Mouse (Mus musculus): ENCODE results near the gene Lrp11. TPM values are rescaled to one million over a fixed set of nuclear protein-coding genes. Genes with fewer than 3 reads are reported as not detected.
"Not testable (repeated sequence)": the region's sequence is repeated elsewhere in the genome, so short reads cannot be mapped to it uniquely, and the experiment has no call there.

Lrp11 gene
- polyA plus RNA-seq, 1 experiment from 2014 or later: 17.7 TPM

DNA sequence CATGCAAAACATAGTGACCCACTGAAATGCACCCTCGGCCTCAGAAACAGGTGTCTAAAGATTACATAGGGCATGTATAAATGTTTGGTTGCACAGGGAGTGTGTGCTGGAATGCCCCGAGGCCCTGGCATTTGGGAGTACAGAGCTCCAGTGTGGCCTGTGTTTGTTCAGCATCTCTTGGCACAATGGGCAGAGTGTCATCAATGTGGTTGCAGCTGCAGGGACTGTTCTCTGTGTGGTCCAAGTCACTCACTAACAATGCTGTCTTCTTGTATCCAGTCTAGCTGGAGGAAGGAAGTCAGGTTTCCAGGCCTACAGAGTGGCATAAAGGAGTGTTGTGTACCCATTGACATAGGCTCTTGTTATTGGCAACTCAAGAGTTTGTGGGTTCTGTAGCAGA is 15.6 kb downstream of the Lrp11 start:
- Histone ChIP-seq H3K4me1 (no peaks in the 10 kb centered on the region), H3K4me2 (replicated peaks) (no peak overlapping the region), H3K27ac (no peak overlapping the region), H3K4me3 (no peak overlapping the region), H3K36me3 (peaks cover 14% of the 10 kb centered on the region), H3K9me3 (replicated peaks) (no peaks in the 10 kb centered on the region), H3K27me3 (no peaks in the 10 kb centered on the region), H3K9ac (no peak overlapping the region; the same call in 1 of the 2 replicates)
- ATAC-seq (ENCODE audit: low FRiP score): no peak
- 78% methylated on average over 2 of the region's 2 CpGs for WGBS

DNA sequence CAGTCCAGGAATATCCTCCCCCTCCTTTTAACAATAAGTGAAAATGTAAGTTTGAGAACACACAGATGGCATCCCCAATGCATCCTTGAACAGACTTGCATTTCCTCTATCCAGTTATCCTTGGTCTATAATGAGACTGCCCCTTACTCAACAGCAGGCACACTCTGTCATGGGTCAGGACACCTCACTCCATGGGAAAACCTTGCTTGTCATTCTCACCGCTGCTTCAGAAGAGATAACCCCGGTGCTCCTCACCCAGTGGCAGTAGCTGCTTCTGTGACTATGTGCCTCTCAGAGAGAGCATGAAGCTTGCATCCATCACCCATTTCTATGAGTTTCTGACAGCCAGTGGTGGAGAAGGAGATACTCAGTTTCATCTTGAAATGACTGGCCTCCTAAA is 16.8 kb downstream of the Lrp11 start:
- Histone ChIP-seq H3K4me3 (no peak overlapping the region), H3K9ac (no peak overlapping the region), H3K4me1 (no peaks in the 10 kb centered on the region), H3K36me3 (peaks cover 19% of the 10 kb centered on the region), H3K4me2 (replicated peaks) (no peak overlapping the region), H3K9me3 (replicated peaks) (no peaks in the 10 kb centered on the region), H3K27ac (no peak overlapping the region), H3K27me3 (no peaks in the 10 kb centered on the region)
- WGBS: 85% methylated on average over 2 of the region's 2 CpGs
- no peak for ATAC-seq (ENCODE audit: low FRiP score)

DNA sequence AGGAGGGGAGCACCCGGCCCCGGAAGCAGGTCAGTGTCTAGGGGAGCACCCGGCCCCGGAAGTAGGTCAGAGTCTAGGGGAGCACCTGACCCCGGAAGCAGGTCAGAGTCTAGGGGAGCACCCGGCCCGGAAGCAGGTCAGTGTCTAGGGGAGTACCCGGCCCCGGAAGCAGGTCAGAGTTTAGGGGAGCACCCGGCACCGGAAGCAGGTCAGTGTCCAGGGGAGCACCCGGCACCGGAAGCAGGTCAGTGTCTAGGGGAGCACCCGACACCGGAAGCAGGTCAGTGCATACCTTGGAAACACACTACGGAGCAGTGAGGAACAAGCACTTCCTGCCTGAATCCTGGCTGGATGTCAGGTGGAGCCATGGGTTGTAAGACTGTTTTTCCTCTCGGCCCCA is 19.0 kb downstream of the Lrp11 start:
- Histone ChIP-seq H3K27me3 (no peaks in the 10 kb centered on the region), H3K4me2 (replicated peaks) (no peak overlapping the region), H3K4me3 (no peak overlapping the region), H3K9ac (no peak overlapping the region), H3K27ac (no peak overlapping the region), H3K36me3 (peaks cover 19% of the 10 kb centered on the region), H3K4me1 (no peaks in the 10 kb centered on the region), H3K9me3 (replicated peaks) (no peaks in the 10 kb centered on the region)
- 97% methylated on average over 17 of the region's 17 CpGs for WGBS
- no peak for ATAC-seq (ENCODE audit: low FRiP score)

DNA sequence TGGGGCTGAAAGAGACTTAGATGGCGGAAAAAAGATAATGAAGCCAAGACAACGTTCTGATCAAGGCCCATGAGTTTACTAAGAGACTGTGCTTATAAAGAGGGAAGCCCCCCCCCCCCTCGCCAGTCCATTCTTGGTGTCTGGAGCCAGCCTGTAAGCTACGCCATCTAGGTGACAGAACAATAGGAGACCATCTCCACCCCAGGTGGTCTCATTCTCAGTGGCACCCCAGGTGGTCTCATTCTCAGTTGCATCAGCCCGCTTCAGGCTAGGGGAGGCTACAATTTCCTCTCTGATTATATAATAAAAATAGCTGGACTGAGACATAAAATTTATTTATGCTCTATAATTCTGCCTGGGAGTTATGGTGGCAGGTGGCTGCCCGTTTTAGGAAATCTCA is 22.0 kb downstream of the Lrp11 start:
- Histone ChIP-seq H3K27me3 (no peaks in the 10 kb centered on the region), H3K27ac (no peak overlapping the region), H3K9me3 (replicated peaks) (peaks cover 4% of the 10 kb centered on the region), H3K9ac (no peak overlapping the region), H3K4me2 (replicated peaks) (no peak overlapping the region), H3K36me3 (peaks cover 23% of the 10 kb centered on the region), H3K4me1 (no peaks in the 10 kb centered on the region), H3K4me3 (no peak overlapping the region)
- ATAC-seq (ENCODE audit: low FRiP score): no peak
- 63% methylated on average over 6 of the region's 6 CpGs for WGBS

DNA sequence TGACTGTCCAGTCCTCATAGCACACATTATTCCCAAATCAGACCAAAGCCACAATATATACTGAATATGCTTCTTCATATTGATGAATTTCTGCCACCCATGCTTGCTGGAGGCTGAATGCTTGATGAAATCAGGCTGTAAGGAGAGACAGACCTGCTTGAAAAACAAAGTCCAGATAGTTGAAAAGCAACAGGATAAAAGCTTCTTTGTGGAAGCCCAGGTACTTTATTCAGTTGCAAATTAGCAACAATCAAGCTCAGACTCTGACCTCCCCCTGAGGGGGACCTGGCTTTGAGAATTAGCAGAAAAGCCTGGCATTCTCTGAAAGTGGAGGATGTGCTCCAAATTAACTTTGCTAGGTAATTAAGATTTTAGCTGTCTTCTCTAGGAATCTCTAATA is 22.6 kb downstream of the Lrp11 start:
- H3K4me2 ChIP-seq (replicated peaks); H3K9ac ChIP-seq; H3K9me3 ChIP-seq (replicated peaks); ATAC-seq (ENCODE audit: low FRiP score); H3K4me1 ChIP-seq; H3K4me3 ChIP-seq; H3K27ac ChIP-seq; H3K27me3 ChIP-seq: not testable (repeated sequence)
- peaks cover 23% of the 10 kb centered on the region for H3K36me3 ChIP-seq

DNA sequence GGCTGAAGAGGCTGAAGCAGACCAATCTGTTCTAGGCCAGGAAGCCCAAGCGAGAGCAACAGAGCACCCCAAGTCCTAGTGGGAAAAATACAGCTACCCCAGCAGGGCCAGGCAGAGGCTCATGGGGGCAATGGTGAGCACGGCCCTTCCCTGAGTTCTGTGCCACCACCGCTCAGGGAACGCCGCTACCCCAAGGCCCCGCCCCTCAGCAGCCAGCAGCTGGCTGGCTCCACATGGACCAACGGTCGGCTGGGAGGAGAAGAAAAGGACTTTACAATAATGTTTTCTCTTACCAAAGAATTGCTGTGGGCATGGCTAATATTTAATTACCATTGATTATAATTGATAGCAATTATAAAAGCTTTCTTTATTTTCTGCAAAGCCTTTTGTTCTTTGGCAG is 25.2 kb downstream of the Lrp11 start:
- ATAC-seq (ENCODE audit: low FRiP score): no peak
- WGBS: 84% methylated on average over 8 of the region's 8 CpGs

DNA sequence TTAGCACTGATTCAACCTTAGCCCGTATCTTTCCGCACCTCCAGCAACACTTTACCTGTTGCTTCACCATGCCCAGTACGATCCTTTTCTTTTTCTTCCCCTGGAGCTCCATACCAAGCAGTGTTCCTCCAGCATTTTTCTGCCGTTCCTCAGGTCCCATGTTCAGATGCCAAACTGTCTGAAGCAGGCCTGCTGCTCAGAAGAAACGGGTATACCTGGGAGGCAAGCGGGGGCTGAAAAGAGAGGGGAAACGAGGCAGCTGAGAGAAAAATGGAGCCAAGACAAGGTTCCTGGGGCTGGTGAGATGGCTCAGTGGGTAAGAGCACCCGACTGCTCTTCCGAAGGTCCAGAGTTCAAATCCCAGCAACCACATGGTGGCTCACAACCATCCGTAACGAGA is 27.5 kb downstream of the Lrp11 start:
- not testable (repeated sequence) for H3K4me2 ChIP-seq (replicated peaks); H3K27me3 ChIP-seq; H3K4me1 ChIP-seq; H3K27ac ChIP-seq; ATAC-seq (ENCODE audit: low FRiP score); H3K9ac ChIP-seq; H3K9me3 ChIP-seq (replicated peaks); H3K4me3 ChIP-seq; H3K36me3 ChIP-seq
- 81% methylated on average over 11 of the region's 11 CpGs for WGBS

More for the DNA sequence above, 25.2 kb downstream of the Lrp11 start:
- H3K9me3 ChIP-seq (replicated peaks): peaks cover 4% of the 10 kb centered on the region
- H3K27ac ChIP-seq: no peak overlapping the region
- H3K36me3 ChIP-seq: peaks cover 12% of the 10 kb centered on the region
- H3K27me3 ChIP-seq: no peaks in the 10 kb centered on the region
- H3K4me1 ChIP-seq: no peaks in the 10 kb centered on the region
- H3K4me2 ChIP-seq (replicated peaks): no peak overlapping the region
- no peak overlapping the region for H3K4me3 ChIP-seq
- no peak overlapping the region for H3K9ac ChIP-seq

DNA sequence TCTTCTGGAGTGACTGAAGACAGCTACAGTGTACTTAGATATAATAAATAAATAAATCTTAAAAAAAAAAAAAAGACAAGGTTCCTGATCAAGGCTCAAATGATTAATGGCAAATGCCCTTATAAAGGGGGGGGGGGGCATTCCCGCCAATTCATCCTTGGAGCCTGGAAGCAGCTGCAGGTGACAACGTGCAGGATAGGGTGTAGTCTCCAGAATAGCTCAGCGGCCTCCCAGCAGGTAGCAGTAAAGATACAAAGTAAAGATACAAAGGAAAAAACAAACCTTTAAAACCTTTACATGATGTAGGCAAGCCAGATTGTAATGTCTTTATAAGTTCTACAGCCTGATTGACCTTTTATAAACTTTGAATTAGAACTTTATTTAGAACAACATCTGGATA is 28.0 kb downstream of the Lrp11 start:
- H3K4me2 ChIP-seq (replicated peaks); ATAC-seq (ENCODE audit: low FRiP score); H3K9me3 ChIP-seq (replicated peaks); H3K9ac ChIP-seq; H3K4me3 ChIP-seq; H3K4me1 ChIP-seq; H3K36me3 ChIP-seq; H3K27me3 ChIP-seq; H3K27ac ChIP-seq: not testable (repeated sequence)
- 28% methylated on average over 3 of the region's 3 CpGs for WGBS

DNA sequence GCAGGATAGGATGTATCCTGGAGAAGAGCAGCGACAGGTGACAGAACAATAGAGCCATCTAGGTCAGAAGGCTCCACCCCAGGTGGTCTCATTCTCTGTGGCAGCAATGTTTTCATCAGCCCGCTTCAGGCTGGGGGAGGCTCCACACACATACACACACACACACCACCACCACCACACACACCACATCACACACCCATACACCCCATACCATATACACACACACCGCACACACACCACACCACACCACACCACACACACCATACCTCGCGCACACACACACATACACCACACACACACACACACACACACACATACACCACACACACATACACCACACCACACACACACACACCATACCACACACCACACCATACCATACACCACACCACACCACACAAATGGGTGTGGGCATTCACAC is 30.2 kb downstream of the Lrp11 start:
- H3K36me3 ChIP-seq: peaks cover 1% of the 10 kb centered on the region
- 88% methylated on average over 4 of the region's 5 CpGs for WGBS
- no peak overlapping the region for H3K4me3 ChIP-seq
- H3K4me2 ChIP-seq (replicated peaks): no peak overlapping the region
- H3K9ac ChIP-seq: no peak overlapping the region
- peaks cover 2% of the 10 kb centered on the region for H3K9me3 ChIP-seq (replicated peaks)
- no peak overlapping the region for H3K27ac ChIP-seq
- no peaks in the 10 kb centered on the region for H3K27me3 ChIP-seq
- no peaks in the 10 kb centered on the region for H3K4me1 ChIP-seq
- ATAC-seq (ENCODE audit: low FRiP score): peak; percentile 48; the same call in 1 of the 2 replicates

DNA sequence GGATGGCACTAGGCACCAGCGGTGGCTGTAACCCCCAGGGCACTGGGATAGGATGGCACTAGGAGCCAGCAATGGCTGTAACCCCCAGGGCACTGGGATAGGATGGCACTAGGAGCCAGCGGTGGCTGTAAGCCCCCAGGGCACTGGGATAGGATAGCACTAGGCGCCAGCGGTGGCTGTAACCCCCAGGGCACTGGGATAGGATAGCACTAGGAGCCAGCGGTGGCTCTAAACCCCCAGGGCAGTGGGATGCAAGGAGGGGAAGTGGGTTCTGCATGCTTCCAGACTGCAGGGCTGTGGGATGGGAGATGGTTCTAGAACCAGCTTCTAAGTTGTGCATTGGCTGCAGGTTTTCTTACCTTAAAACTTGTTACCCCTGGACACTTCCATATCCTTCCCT is 31.1 kb downstream of the Lrp11 start:
- WGBS: 72% methylated on average over 5 of the region's 5 CpGs
- Histone ChIP-seq H3K9ac (no peak overlapping the region), H3K4me3 (no peak overlapping the region), H3K9me3 (replicated peaks) (no peaks in the 10 kb centered on the region), H3K27me3 (no peaks in the 10 kb centered on the region), H3K4me2 (replicated peaks) (no peak overlapping the region), H3K27ac (no peak overlapping the region), H3K4me1 (no peaks in the 10 kb centered on the region), H3K36me3 (no peaks in the 10 kb centered on the region)
- no peak for ATAC-seq (ENCODE audit: low FRiP score)

DNA sequence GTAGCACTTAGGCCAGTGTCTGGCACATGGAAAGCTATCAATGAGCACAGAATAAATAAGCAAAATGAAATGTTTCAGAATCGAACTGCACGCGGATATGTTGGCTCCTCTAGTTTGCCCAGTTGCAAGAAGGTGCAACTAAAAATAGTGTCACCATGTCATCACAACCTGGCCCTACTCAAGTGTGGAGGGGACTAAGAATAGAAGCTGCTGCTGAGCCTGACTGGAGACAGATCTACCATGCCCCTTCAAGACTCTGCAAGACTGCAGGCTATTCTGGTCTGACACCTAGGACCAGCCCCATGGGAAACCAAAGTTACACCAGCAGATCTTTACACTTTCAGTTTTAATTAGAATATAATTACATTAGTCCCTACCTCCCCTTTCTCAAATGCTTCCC is 32.8 kb downstream of the Lrp11 start:
- H3K4me3 ChIP-seq: no peak overlapping the region
- H3K27me3 ChIP-seq: no peaks in the 10 kb centered on the region
- WGBS: 95% methylated on average over 3 of the region's 3 CpGs
- no peaks in the 10 kb centered on the region for H3K36me3 ChIP-seq
- H3K9ac ChIP-seq: no peak overlapping the region
- no peak overlapping the region for H3K27ac ChIP-seq
- no peaks in the 10 kb centered on the region for H3K4me1 ChIP-seq
- no peaks in the 10 kb centered on the region for H3K9me3 ChIP-seq (replicated peaks)
- H3K4me2 ChIP-seq (replicated peaks): no peak overlapping the region
- ATAC-seq (ENCODE audit: low FRiP score): no peak

DNA sequence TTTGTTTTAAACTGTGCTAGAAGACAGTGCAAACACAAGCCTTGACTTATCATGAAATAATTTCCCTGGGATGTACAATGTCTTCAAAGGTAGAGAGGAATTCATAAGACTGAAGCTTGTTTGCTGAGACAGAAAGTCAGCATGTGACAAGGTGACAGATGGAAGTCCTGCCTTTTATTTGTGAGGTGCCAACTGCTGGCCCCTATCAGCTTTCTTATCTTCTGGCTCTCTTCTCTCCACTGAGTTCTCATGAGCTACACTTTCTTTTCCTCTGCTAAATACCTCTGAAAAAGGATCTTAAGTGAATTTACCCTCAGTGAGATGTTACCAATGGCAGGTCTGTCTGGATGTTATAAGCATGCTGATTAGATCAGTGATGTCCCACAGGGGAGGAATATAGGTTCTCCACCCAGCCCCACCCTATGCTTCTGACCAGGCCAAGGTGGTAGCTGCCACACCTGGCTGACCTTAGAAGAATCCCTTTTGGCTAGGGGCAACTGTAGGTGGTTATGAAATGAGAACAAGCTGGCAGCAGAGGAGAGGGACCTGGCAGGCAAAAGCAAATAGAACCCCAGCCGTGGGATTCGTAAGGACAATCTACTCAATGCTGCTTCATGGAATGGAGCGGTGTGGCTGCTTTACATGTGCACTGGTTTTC is 34.4 kb downstream of the Lrp11 start:
- Histone ChIP-seq H3K36me3 (peaks cover 7% of the 10 kb centered on the region; the same call in 1 of the 2 replicates), H3K9ac (no peak overlapping the region), H3K4me3 (no peak overlapping the region), H3K9me3 (replicated peaks) (no peaks in the 10 kb centered on the region), H3K4me2 (replicated peaks) (no peak overlapping the region), H3K27ac (no peak overlapping the region), H3K27me3 (no peaks in the 10 kb centered on the region), H3K4me1 (no peaks in the 10 kb centered on the region)
- 89% methylated on average over 3 of the region's 3 CpGs for WGBS
- ATAC-seq (ENCODE audit: low FRiP score): no peak

DNA sequence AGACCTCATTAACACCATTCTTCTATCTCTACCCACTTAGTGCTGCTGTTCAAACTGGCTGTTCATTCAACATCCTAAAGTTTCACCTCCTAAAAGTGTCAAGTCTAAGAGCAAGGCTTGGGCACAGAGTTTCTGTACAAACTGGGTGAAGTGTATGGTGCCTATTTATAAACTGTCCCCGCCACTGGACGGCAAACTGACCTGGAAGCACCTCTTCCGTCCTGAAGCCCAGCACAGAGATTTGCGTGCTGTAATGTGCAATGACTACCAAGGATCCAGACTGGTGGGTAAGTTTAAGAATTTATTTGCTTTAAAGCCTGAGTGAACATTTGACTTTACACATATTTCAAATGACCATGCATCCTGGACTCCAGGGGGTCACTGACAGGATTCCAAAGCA is 39.5 kb downstream of the Lrp11 start:
- no peaks in the 10 kb centered on the region for H3K9me3 ChIP-seq (replicated peaks)
- peaks cover 26% of the 10 kb centered on the region for H3K36me3 ChIP-seq
- no peak overlapping the region for H3K27ac ChIP-seq
- H3K9ac ChIP-seq: no peak overlapping the region
- no peaks in the 10 kb centered on the region for H3K27me3 ChIP-seq
- no peak overlapping the region for H3K4me2 ChIP-seq (replicated peaks)
- WGBS: 90% methylated on average over 4 of the region's 4 CpGs
- no peaks in the 10 kb centered on the region for H3K4me1 ChIP-seq
- H3K4me3 ChIP-seq: no peak overlapping the region
- ATAC-seq (ENCODE audit: low FRiP score): no peak
